Mouse (Mus musculus) cerebellum, adult 18-20 months (tissue): ENCODE results near the gene Pgc.
A peak's percentile ranks its signal among the peaks of the same experiment; 100 is the strongest.

Experiments
- DNase-seq, 2 experiments: peaks; one replicate each; pipeline ENCODE4 v3.0.0; 2021

Gene Pgc

DNA sequence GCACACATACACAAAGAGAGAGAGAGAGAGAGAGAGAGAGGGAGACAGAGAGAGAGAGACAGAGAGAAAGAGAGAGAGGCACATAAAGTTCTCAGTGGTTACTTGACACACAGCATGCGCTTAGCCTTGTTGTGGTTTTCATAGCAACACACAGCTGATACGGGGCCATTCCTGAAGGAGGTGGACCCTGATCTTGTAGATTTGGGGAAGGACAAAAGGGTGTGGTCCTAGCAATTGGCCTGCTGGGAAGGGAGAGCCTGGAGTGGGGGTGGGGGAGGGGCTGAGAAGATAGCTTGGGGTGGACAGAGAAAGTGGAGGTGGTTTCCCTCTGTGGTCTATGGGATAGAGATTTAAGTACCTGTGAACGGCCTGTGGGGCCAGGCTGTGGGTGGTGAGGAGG, 16.6 kb upstream of the Pgc start:
- no peak for DNase-seq

DNA sequence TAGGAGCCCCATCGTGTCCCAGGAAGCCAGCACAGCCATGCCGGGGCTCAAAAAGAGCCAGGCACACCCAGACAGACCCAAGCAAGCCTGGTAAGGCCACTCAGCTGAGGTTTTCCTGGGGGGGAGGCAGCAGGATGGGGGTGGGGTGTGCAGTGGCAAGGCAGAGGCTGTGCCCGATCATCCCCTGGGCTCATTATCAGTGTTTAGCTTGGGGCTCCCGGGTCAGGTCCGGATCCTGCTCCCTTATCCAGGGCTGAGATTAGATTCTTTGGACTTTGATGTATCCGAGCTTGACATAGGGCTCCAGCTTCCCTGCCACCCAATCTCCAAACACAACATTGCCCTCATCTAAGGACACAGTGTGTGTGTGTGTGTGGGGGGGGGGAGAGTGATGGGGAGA, 14.8 kb upstream of the Pgc start:
- no peak for DNase-seq

DNA sequence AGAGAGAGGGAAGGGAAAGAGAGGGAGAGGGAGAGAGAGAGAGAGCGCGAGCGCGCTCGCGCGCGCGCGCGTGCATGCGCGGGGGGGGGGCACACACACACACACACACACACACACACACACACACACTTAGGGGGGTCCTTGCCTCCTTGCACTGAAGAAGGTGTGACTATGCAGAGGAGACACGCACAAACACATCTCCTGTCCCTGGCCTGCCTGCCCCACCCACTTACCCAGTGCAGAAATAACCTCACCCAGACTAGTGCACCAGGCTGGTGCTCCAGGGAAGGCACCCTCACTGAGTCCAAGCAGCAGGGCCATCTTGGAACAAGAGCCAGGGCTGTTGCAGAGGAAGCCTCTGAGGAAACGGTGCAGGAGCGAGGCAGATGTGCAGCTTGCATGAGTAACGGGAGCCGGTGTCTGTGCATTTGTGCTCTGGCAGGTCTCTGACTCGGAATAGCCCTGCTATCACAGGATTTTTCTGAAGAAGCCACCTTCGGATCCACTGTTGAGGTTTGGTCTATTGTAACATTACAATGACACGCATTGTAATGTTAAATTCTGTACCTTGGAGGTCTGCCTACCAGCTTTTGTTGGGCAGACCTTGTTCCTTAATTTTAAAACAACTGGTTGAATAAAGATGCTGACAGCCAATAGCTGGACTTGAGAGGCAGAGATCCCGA, 13.6 kb upstream of the Pgc start:
- no peak for DNase-seq

DNA sequence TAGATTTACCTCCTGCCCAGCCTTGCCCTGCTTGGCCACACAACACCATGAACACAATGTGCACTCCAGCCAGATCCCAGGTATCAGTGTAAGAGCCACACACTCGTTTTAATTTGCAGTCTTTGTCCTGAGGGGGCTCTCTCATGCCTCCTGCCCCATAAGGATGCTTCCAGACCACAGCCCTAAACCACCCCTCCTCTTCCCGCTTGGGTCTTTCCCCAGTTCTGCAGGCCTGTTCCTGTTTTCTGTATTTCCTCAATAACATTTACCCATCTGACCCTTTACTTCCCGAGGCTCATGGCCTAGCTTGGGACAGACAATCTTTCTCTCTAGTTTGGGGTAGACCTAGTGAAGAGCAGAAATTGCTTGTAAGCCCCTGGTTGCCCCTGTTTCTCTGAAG, 11.6 kb upstream of the Pgc start:
- no peak for DNase-seq

DNA sequence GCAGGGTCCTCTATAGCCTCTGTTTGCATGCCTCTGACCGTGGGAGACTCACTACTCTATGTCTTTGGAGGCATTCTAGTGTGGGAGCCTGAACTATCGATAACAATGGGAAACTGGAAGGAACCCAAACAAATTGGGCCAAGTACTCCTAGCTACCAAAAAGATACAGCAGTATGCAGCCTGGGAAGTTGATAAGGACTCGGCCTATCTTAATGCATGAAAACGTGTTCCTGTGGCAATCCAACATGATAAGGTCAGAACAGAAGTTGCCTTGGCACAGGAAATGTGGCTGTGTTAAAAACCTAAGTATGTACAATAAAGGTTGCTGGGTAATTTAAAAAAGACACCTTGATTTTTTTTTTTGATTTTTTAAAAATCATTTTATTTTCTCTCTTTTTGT, 5.5 kb upstream of the Pgc start:
- DNase-seq: no peak

DNA sequence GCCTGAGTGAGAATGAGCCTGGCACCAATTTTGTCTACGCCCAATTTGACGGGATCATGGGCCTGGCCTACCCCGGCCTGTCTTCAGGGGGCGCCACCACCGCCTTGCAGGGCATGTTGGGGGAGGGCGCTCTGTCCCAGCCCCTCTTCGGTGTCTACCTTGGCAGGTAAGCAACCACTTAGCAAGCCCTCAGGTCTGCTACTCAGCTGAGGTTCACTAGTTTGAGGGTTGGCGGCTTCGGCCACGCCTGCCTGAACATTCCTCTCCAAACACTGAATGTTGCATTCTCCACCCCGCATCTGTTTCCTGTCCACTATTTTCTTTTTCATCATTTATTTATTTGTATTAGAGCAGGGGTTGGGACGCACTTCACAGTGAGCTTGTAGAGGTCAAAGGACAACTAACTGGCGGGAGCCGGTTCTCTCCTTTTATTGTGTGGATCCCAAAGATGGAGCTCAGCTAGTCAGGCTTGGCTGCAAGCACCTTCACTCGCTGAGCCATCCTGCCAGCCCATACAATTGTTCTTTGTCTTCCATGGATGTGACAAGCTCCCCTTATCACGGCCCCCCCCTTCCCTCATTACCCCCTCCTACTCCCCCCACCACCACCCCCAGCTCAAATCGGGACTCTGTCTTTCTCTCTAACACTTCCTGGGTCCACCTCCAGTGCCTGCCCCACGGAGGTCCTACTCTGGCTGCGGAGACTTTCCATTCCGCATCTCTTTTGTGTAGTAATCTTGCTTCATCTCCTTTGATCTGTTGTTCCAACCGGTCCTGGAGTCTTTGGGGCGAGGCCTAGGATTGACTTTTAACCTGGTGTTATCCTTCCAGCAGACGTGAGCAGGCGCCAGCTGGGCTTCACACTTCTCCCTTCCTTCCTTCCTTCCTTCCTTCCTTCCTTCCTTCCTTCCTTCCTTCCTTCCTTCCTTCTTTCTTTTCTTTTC, 4.3 kb downstream of the Pgc start:
- DNase-seq: no peak

DNA sequence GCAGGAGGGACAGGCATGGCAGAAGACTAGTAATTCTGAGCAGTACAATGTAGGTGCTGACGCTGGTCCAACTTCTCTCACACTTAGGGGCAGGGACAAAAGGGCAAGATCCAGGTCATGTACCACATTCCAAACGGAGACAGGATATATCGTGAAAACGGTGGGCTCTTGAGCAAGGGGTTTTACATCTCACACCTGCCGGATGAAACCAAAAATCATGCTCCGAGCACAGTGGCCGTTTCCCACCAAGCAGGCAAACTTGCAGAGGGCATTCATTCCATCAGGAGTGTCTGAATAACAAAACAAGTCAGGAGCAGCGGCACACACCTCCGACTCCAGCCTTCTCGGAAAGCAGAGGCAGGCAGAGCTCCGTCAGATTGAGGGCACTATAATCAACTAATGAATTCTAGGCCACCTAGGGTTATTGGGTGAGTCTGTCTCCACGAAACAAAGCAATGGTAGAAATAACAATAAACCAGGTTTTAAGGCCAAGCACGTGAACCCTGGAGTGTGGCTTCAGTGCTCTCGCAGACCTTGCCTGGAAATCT, 9.0 kb downstream of the Pgc start:
- DNase-seq: no peak

DNA sequence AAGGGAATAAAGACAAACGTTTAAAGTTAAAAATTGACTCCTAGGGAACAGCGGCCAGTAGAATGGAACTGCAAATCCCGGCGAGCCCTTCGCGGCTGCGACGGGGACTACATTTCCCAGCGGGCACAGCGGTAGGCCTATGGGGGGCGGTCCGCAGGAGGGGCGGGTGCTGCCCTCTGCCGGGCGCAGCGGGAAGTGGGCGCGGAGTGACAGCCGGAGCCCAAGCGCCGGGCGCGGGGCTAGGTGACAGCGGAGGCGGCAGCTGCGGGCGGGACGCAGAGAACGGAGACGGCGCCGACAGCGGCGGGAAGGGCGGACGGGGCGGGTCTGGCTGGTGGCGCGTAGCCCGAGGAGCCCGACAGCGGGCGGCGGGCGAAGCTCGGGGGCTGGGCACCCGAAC, 10.2 kb downstream of the Pgc start, which contains the start of gene Tfeb:
Gene Tfeb, plus strand, starts transcription at position 175 of the 400 bp plus-strand sequence.
- peak; percentile 97 to 99 for DNase-seq

DNA sequence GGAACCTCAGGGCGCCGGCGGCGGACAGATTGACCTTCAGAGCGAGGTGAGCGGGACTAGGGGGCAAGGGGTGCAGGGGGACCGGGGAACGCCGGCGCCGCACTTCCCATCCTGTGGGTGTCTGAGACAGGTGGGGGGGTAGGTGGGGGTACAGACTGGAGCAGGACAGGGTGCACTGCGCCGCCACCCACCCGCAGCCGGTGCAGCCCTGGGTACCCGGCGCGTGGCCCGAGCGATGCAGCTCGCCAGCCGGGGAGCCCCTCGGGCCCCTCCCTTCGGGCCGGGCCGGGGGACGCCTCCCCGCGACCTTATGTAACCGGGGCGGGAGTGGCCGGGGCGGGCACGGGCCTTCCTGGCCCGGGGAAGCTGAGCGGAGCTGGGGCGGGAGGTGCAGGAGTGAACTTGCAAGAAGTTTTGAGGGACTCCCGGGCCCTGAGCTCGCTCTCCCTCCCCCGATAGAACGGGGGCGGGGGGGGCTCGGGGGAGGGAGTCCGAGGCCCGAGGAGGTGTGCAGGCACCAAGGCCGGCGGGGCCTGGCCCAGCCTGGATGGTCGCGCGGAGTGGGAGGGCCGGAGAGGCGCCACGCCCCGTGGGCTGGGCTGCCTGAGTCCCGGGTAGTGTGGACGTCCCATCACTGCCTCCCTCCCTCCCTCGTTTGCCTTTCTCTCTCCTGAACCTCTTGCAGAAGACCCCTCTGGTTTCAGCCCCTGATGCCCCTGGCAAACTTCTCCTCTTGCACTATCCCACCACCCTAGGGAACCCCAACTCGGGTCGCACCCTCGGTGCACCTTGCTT, 10.8 kb downstream of the Pgc start:
- DNase-seq: peak; percentile 88

DNA sequence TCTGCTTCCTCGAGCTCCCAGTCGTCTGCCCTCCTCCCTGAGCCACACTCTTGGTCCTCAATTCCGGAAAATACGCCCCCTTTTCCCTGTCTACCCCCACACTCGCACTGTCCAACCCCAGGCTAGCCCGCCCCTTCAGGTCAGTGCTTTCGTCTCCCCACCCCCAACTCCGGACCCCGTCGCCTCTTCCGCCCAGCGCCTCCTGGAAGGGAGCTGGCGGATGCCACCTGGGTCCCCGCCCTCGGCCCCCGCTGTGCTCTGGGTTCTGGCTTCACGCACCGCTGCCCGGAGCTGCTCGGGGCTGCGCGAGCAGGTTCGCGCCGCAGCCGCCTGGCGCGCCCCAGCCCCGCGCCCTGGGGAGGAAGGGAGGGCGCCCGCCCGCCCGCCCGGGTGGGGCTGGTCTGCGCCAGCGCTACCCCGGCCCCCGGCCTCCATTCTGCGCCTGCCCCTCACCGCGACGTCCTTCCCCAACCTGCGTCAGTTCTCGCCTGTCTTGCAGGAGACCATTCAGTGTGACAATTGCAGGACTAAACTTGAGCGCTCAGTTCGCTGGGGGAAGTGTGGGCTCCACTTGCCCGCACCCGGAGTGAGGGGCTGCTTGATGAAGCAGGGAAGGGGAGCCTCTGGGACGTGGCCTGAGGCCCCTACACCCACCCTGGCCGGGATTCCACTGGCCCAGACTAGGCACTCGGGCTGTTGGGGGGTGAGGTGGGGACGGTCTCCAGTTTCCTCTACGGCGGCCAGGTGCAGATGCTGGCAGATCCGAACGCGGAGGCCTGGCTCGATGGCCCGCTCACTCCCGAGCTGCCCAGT, 11.6 kb downstream of the Pgc start:
- peak; percentile 61 to 68 for DNase-seq

DNA sequence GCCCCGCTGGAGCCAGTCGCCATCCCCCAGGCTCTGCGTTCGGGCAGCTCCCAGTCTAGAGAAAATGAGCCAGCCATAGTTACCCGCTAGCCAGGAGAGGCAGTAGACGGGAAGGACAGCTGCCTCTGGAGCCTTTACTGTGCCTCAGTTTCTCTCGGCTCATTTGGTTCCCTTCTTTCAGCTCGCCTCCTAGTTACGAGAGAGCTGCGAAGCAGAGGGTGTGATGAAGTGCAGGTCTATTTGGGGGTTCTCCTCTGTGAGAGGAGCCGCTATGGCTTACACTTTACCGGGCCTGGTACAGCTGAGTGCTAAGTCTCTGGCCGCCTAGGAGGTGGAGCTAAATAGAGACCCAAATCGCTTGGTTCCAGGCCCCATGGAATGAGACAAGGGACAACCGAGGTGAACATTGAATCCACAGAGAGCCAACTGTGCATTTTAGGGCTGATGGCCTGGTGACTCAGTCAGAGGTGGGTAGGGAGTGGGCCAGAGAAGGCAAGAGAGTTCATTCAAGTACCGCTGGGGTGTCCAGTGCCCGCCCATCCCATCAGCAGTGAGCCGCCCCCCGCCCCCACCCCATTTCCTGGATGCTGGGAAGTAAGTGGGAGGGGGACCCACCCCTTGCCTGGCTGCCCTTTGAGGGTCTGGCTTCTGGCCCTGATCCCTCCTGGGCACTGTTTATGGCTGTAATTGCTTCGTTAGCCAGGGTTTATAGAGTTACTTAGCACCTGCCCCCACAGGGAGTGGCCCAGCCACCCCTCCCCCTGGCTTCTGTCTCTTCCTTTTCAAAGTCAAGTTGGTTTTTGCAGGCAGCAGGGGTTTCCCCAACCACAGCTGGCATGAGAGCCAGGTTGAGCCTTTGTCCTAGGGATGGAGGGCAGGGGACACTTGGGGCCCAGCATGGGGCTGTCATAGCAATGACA, 12.5 kb downstream of the Pgc start:
- DNase-seq: no peak

DNA sequence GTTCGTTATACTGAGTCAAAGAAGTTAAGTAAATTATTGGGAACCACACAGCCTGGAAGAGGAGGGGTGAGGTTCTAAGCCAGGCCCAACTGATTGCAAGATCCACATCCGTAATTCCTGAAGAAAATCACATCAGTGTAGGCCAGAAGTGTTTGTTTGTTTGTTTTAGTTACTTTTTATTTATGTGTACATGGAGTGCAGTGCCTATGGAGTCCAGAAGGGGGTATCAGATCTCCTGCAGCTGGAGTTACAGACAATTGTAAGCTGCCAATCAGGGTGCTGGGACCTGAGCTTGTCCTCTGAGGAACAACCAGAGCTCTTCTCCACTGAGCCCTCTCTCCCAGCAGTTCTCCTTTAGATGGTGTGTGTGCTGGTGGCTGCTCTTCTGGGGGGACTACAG, 13.5 kb downstream of the Pgc start:
- no peak for DNase-seq

DNA sequence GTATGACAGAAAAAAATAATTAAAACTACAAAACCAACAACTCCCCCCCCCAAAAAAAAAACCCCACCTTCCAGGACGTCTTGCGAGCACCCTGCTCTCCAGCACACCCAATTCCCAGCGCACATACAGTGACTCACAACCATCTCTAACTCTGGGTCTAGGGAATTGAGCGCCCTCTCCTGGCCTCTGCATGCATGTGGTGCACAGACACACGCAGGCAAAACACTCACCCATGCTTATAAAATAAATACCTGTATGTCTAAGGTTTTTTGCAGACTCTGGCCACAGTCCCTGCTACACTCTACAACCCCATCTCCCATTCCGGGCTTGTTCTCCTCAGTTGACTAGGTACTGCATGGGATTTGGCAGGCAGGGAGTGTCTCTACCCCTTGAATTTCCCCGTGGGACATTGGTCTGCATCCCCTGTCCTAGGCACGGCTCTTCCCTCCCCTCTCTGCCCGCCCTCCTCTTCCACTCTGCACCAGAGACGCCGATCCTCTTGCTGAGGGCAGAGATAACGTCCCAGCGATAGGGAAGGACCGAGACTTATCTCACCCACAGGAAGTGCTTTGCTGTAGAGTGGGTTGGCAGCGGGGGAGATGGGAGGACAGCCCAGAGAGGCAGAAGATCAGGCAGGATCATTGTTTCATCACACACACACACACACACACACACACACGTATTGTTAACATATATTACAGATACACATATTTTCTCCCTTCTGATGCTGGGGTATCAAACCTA, 16.5 kb downstream of the Pgc start:
- no peak for DNase-seq

DNA sequence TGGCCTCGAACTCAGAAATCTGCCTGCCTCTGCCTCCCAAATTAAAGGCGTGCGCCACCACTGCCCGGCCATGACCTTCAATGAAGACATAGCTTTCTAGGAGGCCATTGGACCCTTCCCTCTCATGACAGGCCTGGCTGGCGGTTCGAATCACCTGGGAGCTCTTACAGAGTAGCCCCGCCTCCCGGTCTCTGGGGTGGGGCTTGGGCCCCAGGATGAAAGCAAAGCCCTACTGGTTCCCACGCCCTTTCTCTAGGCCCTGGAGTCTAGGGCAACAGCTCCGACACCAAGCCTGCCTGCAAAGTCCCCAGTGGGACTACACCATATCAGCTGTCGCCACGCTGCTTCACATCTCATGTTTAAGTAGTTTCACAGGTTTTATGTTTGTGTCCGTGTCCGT, 17.4 kb downstream of the Pgc start:
- no peak for DNase-seq

DNA sequence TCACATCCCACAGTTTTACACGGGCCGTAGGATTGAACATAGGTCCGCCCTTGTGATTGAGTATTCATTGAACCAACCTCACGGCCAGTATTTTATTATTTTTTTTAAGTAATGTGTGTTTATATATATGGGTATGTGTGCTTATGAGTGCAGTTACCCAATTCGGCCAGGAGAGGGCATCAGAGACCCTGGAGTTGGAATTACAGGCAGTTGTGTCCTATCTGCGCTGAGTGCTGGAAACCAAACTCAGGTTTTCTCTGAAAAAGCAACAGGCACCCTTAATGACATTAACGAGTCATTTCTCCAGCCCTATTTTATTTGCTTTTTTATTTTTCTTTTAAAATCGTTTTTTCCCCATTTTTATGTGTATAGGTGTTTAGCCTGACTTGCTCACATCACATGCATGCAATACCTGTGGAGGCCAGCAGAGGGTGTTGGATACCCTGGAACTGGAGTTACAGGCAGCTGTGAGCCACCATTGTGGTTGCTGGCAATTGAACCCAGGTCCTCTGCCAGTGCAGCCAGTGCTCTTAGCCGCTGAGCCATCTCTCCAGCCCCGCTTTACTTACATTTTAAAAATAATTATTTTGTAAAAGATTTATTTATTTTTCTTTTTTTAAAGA, 18.2 kb downstream of the Pgc start:
- DNase-seq: peak in 1 of 2 experiments; percentile 23

DNA sequence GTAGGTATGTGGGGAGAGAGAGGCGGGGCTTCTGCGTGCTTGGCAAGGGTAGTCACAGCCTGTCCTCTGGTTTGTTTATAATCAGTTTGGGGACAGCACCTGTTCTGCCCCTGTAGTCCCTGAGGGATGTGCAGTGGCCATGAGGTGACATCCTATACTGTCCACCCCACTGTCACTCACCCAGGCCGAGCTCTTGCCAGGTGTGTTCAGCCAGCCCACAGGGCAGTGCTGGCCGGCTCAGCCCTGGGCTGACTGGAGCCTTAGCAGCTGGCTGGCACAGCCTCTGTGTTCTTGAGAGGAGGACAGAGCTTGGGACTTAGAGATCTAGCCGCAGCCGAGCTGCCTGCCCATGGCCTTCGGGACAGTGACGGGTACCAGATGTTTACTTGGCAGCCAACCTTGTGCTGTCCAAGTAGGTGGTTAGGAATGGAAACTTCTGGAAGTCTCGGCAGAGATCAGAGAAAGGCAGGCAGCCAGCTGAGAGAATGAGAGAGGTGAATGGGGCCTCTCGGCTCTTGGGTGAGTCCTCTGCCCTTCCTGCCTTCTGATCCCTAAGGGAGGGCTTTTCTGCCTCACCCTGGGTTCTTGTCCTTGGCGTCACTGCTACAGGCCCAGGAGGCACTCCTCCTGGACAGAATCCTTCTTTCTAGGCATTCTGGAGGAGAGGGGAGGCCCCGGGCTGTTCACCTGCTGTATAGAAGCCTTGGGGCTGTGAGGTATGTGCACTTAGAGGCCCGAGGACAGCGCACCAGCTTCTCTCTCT, 22.3 kb downstream of the Pgc start:
- no peak for DNase-seq

DNA sequence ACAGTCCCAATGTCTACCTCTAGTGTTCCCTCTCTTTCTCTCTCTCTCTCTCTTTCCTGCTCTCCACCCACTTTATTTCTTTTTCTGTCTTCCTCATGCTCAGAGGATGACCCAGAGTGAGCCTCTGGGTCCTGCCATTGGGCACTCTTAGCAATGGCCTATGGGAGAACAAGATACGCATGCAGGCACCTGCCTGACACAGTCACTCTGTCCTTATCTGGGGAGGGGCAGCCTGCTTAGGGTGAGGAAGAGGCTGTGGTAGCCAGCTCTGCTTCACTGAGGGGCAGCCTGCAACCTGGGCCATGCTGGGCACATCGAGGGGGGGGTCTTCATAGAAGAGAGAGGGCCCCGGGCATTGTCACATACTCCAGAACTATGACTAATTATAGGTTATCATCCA, 23.0 kb downstream of the Pgc start:
- DNase-seq: no peak

DNA sequence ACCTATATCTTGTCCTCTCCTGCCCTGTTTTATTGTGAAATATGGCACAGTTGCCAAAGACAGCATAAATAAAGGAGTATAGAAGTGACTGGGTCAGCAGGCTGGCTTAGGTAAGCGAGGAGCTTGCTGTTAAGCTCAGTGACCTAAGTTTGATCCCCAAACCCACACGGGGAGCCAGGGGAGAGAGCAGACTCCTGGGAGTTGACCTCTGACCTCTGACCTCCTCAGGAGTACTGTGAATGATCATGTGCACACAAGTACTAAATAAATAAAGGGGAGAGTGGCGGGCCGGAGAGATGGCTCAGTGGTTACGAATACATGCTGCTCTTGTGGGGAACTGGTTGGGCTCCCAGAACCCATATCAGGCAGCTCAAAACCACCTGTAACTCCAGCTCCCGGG, 23.5 kb downstream of the Pgc start:
- no peak for DNase-seq

DNA sequence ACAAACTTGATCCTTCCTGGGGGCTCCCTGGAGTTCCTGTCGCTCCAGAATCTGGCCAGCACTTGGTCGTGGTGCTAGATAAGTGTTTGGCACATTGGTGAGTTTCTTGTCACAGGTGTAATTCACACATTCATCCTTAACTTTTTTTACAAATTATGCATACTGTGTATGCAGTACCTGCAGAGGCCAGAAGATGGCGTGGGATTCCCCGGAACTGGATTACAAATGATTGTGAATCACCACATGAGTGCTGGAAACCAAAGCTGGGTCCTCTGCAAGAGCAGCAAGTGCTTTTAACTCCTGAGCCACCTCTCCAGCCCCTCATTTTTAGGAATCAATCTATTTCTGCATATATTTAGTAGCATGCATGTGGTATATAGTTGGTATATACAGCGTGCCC, 25.2 kb downstream of the Pgc start:
- DNase-seq: no peak
